Mouse (Mus musculus) liver, adult (tissue): ENCODE results near the gene Krt71.

ENCODE experiments used
- GATA4 ChIP-seq: IDR thresholded peaks from 2 replicates; pipeline ENCODE4 v1.6.1; 2014; ENCODE audit warnings: mild to moderate bottlenecking, low read length; ENCODE audit not compliant: insufficient replicate concordance

Krt71 gene

DNA sequence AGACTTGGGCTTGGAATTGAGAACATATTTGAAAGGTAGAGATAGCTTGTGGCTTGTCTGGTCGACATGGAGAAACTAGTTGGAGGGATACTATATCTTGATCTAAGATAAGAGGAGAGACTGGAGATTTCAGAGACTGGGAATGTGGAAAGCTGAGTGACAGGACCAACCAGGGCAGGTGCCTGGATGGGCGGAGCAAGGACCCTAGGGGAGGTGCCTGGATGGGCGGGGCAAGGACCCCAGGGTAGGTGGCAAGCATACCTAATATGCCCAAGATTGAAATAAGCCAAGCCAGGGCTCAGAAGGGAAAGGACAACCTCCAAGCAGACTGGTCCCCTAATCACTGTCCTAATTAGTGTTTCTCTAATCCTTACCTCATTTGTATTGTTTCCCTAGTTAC lies 43.7 kb downstream of the Krt71 start:
- TF ChIP-seq GATA4: no peak

DNA sequence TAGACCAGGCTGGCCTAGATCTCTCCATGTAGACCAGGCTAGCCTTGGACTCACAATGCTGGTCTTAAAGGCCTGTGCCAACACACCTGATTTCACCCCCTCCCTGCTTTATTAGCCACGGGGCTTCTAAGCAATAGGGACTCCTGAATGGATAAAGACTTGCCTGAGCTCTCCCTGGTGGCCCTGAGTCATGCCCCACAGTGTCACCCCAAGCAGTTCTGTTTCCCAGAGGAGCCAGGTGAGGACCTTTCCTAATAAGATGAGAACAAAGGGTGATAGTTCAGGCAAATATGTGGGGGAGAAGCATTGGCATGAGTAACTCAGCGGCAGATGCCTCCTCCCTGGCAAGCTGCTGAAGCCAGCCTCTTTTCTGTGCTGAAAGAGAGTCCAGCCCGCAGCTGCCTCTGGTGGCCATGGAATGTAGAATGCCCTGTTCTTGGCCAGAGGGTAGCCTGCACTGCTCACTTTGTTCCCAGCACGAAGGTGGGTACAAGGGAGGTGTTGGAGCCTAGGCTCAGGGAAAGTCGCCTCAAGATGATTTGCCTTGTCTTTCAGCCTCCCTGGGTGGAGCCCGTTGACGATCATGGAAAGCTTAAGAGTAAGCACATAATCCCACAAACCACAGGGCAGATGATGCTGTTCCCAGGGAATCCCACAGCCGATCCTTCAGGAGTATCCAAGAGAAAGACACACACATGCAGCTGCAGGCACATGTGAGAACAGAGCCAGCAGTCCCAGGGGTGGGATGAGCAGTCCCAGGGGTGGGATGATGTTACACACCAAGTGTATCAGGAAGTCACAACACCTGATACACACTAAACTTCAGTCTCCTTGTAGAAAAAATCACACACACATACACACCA lies 45.4 kb downstream of the Krt71 start:
- no peak for TF ChIP-seq GATA4

- TF ChIP-seq GATA4: no peak
These were observed 48.7 kb downstream of the Krt71 start, which contains the start of gene Krt6a for GRCm38 (mm10) chr15:101694207-101694606. Gene Krt6a, minus strand, starts transcription at chr15:101694307.

DNA sequence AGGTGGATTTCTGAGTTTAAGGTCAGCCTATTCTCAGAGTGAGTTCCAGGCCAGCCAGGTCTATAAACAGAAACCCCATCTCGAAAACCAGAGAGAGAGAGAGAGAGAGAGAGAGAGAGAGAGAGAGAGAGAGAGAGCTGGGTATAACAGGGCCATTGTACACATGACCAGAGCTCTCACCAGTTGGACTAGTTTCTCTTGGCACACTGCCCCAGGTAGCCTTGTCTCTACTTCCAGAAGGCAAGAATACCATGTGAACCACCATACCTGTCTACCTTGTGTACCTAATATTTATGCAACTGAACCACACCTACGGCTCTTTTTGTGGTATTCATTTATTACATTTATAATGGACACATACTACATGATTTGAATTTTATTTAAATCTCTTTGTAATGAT lies 54.7 kb downstream of the Krt71 start:
- no peak for TF ChIP-seq GATA4
